Mouse (Mus musculus): ENCODE data around the gene Krt20.

The Krt20 gene

DNA sequence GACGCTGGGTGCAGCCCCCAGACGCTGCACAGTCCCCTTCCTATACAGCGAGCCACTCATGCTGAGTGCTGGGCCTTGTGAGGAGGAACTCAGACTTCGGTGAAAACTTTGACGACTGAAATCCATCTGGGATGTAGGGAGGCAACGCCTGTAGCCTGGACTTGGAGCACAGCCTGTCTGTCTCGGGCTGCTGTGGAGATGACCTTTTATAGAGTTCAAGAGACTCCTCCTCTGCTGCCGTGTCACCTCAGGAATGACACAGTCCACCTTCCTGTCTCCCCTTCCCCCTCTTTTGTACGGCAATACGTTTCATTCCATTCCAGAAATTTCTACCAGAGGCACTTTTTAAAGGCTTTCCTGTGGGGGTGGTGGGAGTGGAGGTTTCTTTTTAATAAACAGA, at the start of gene Krt20:
Gene Krt20, minus strand, starts transcription at position 179 of the 400 bp plus-strand sequence.
- no peak for DNase-seq (ENCODE audit: low spot score in 2 of 2)

GRCm38 (mm10) chr11:99474981-99475380, 37.0 kb upstream of the Krt20 start:
- no peak for DNase-seq (ENCODE audit: low spot score in 2 of 2)

DNA sequence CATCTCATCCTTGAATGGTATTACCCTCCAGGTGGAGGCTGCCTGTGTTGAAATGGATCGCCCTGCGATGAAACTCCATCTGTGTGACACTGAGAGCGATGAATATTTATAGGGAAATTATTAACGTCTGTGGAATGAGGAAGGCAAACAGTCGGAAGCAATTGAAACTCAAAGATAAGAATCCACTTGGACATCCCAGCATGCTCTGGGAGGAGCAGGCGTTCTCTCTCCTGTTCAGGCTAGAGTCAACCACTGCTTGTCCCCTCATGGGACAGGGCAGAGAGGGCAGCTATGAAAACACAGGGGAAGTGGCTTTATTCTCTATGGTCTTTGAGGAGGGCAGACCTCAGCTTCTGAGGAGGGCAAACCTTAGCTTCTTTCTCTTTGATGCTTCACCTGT, 35.5 kb upstream of the Krt20 start:
- DNase-seq (ENCODE audit: low spot score in 2 of 2) = no peak

DNA sequence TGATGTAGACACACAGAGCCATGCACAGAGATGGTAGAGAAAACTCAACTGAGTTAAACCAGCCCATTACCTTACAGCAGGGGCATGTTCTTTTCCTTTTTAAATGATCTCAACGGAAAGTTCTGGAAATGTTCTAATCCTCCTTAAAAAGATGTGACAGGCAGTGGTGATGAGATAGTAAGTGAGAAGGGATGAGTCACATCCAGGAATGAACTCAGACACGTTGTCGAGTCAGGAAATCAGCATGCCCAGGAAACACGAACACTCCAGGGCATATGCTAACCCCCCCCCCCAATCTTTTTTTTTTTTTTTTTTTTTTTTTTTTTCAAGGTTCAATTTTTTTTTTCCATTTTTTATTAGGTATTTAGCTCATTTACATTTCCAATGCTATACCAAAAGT, 34.5 kb upstream of the Krt20 start:
- no peak for DNase-seq (ENCODE audit: low spot score in 2 of 2)

DNA sequence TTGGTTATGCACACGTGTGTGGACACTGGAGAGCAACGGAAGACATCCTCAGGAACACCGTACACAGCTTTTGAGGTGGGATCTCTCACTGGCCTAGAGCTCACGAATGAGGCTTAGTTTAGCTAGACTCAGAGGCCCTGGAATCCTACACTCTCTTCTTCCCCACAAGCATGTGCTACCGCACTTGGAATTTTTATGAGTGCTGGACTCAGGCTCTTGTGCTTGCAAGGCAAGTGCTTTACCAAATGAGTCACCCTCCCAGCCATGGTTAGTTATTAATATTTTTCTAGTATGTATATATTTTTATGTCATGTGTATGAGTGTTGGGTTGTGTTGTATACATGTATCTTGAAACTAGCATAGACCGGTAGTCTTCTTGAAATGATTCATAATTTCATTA, 34.0 kb upstream of the Krt20 start:
- no peak for DNase-seq (ENCODE audit: low spot score in 2 of 2)

DNA sequence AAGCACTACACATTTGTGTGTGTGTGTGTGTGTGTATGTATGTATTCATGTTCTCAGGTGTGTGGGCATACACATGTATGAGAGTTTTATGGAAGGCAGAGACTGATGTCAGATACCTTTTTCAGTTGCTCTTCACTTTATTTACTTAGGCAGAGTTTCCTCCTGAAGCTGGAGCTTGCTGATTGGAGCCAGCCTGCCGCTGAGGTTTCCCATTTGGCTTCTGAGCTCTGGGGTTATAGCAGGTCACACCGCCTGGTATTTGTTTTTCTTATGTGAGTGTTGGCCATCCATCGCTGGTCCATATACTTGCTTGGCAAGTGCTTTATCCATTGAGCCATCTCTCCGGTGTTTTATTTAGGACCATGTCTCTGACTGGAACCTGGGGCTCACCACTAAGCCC, 31.3 kb upstream of the Krt20 start:
- DNase-seq (ENCODE audit: low spot score in 2 of 2) = no peak

- no peak for DNase-seq (ENCODE audit: low spot score in 2 of 2)
These were observed 30.6 kb upstream of the Krt20 start for GRCm38 (mm10) chr11:99468566-99468965.

DNA sequence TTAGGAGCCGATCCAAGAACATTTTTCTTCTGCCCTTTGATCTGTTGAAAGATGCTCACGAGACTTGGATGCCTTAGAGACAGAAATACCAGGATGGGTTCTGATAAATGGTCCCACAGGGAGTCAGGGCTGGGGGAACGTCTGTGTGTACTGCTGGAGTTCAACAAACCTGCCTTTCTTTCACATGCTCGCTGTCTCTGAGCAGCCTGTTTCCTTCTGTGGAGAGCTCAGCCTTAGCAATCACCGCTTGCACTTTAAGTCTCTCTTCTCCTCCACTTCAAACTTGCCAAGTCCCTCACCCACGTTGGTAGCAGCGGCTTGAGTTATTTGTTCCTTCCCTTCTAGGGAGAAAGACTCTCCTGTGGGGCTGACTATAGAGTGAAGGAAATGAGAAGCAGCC, 28.4 kb upstream of the Krt20 start:
- no peak for DNase-seq (ENCODE audit: low spot score in 2 of 2)

GRCm38 (mm10) chr11:99464836-99465235, 26.9 kb upstream of the Krt20 start:
- DNase-seq (ENCODE audit: low spot score in 2 of 2) = peak; percentile 55 to 78

- peak in 1 of 2 experiments; percentile 65 for DNase-seq (ENCODE audit: low spot score in 2 of 2)
These were observed 25.2 kb upstream of the Krt20 start for GRCm38 (mm10) chr11:99463155-99463554.

- no peak for DNase-seq (ENCODE audit: low spot score in 2 of 2)
These were observed 23.8 kb upstream of the Krt20 start for GRCm38 (mm10) chr11:99461736-99462135.

DNA sequence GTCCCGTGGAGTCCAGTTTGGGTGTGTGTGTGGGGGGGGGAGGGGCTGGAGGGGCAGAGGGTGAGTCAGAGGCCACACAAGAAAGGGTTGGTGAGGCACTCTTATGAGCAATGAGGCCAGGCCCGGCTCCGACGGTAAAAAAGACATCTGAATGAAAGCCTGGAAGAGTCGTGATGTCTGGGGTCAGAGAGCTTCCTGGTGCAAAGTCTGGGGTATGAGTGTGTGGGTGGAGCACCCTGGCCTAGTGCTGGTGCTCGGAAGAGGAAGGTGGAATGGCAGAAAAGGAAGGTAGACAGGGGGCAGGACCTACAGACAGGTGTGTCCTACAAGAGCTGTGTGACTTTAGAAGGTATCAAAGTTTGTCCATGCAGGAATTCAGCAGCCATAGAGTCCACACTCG, 20.9 kb upstream of the Krt20 start:
- no peak for DNase-seq (ENCODE audit: low spot score in 2 of 2)

DNA sequence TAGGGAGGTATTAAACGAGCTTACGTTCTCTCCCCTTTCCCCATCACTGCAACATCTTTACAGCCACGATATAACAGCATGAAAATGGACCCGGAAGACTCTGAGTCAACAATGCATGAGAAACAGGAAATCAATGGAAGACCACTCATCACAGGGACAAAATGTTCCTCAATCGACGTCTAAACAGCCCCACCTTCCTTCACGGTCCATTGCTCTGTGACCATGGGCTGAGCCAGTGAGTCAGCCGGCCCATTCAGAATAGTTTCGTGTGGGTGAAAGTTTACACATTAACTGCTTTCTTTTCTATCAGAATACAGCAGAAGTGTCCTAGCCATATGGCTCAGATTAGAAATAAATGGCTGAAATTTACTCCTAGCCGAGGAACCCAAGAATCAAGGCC, 16.8 kb upstream of the Krt20 start:
- no peak for DNase-seq (ENCODE audit: low spot score in 2 of 2)

DNA sequence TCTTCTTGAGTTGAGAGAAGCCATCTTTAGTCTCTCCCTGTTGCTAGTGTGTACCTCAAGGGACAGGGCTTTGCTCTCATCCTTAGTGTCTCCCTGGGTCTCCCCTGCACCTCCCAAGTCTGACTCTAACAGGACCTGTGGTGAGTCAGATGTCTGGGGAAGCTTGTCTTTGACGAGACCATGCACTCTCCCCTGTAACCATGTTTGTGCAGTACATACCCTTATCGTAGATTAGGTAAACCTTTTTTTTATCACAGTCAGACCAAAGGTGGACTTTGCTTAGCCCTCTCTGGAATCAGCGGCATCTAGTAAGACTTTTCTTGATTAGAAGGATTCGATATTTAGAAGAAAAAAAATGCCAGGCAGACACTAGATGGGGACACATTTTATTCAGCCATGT, 16.1 kb upstream of the Krt20 start:
- no peak for DNase-seq (ENCODE audit: low spot score in 2 of 2)

GRCm38 (mm10) chr11:99448769-99449168, 10.8 kb upstream of the Krt20 start:
- no peak for DNase-seq (ENCODE audit: low spot score in 2 of 2)

DNA sequence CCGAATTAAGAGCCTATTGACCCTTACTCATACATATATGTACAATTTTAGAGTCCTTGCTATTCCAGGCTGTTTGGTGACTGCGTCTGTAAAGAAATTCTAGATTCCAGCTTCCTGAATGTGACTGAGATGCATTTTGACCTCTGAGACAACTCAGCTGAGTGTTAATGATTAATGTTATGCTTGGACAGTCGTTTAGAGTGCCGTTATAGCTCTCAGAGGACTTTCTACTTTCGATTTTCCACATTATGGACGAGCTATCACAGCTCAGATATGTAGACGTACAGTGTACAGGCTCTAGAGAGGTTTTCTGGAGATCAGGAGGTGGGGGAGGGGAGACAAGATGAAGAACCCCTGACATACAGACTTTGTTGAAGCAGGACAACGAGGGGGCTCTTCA, 3.3 kb upstream of the Krt20 start:
- no peak for DNase-seq (ENCODE audit: low spot score in 2 of 2)

- no peak for DNase-seq (ENCODE audit: low spot score in 2 of 2)
These were observed 1.5 kb upstream of the Krt20 start for GRCm38 (mm10) chr11:99439465-99439864.

- no peak for DNase-seq (ENCODE audit: low spot score in 2 of 2)
These were observed 1.3 kb downstream of the Krt20 start for GRCm38 (mm10) chr11:99436625-99437024.

- DNase-seq (ENCODE audit: low spot score in 2 of 2) = no peak
These were observed 7.3 kb downstream of the Krt20 start for GRCm38 (mm10) chr11:99430670-99431069.

GRCm38 (mm10) chr11:99422159-99422558, 15.8 kb downstream of the Krt20 start, which contains the start of gene Krt12:
TSS of gene Krt12 (minus strand) at chr11:99422259.
- no peak for DNase-seq (ENCODE audit: low spot score in 2 of 2)

GRCm38 (mm10) chr11:99420586-99420985, 17.4 kb downstream of the Krt20 start:
- no peak for DNase-seq (ENCODE audit: low spot score in 2 of 2)

GRCm38 (mm10) chr11:99417819-99418218, 20.1 kb downstream of the Krt20 start:
- no peak for DNase-seq (ENCODE audit: low spot score in 2 of 2)

DNA sequence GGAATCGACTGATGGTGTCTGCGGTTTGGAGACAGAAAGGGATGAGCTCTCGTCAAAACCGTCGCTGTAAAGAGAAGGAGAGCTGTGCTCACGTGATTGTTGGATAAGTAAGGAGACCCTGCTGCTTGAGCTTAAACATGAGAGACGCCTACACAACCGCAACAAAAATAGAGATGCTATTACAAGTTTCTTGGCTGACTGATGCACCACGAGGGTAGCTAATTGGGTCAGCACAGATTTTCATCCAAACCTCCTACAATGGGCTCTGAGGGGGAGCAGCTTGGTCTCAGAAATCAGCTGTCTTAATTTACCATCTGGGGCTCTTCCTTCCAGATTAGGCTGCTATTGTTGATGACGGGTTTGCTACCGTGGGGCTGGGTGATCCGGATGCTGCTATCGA, 21.0 kb downstream of the Krt20 start:
- DNase-seq (ENCODE audit: low spot score in 2 of 2) = peak; percentile 27 to 63

DNA sequence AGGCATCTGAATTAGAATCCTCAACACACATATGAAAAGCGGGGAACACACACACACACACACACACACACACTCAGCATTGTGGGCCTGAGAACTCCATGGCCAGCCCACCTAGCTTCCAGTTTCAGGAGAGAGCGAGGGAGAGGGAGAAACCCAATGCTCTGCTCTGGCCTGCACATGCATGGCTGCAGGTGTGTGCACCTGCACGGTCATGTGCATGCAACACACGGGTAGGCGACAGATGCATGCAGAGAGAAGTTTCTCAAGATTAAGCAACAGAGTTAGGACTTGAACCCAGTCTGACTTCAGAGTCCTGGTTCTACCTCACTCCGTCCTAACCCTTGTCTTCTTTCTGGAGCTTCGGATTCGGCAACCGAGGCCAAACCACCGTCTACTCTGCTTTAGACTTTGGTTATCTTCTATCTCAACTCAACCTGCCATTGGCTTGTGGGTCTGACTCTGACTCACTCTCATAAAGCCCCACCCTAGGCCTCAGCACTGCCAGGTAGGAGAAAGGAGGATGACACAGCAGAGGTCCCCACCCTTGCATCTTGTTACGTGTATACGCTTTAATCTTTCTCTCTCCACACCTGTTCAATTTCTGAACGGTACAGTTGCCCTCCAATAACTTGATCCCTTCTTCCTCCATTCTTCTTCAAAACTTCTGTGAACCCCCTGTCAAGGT, 23.3 kb downstream of the Krt20 start:
- DNase-seq (ENCODE audit: low spot score in 2 of 2) = no peak
